Mouse (Mus musculus): ENCODE results near the gene Rsrc2. TPM values are rescaled to one million over a fixed set of nuclear protein-coding genes. Genes with fewer than 3 reads are reported as not detected.
"Not testable (repeated sequence)": the region's sequence is repeated elsewhere in the genome, so short reads cannot be mapped to it uniquely, and the experiment has no call there.

The Rsrc2 gene
- total and polyA plus RNA-seq, 3 experiments: 11.8 to 39.0 (median 38.3) TPM

DNA sequence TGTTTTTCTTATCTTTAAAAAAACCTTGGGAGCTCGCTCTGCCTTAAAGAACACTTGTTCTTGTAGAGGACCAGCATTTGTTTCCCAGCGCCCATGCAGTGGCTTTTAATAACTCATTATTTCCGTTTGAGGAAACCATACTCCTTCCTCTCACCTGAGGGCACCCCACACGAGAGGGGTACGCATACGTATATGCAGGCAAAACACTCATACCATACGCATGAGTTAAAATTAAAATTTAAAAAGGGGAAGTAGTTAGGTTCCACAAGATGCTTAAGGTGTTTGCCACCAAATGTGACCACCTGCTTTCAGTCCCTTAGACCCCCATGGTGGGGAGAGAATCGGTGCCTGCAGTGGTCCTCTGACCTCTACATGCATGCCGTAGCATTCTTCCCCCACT lies 24.2 kb upstream of the Rsrc2 start:
- intact Hi-C loops (cut with DNase I): no loop called here
- H3K36me3 ChIP-seq (ENCODE audit: control insufficient read depth, insufficient read depth, low read length): no peaks in the 10 kb centered on the region
- H3K27ac ChIP-seq: no peak overlapping the region
- no peaks in the 10 kb centered on the region for H3K27me3 ChIP-seq (ENCODE audit: control insufficient read depth, insufficient read depth, low read length)
- no peaks in the 10 kb centered on the region for H3K4me1 ChIP-seq (ENCODE audit: control insufficient read depth, insufficient read depth, low read length)
- H3K9ac ChIP-seq (ENCODE audit: low read depth, low read length): no peak overlapping the region
- no peak for DNase-seq
- WGBS: 93% methylated on average over 9 of the region's 9 CpGs
- no peaks in the 10 kb centered on the region for H3K79me2 ChIP-seq (replicated peaks; ENCODE audit: control insufficient read depth, insufficient read depth, low read length)
- H3K4me3 ChIP-seq: no peak overlapping the region
- TF ChIP-seq EP300 (IDR thresholded peaks at IDR 0.05; ENCODE audit: insufficient read depth, low read depth, low read length): no peak
- no peak for TF ChIP-seq CTCF (IDR thresholded peaks at IDR 0.05)
- no peak for TF ChIP-seq POLR2A (IDR thresholded peaks at IDR 0.05; ENCODE audit: insufficient read depth, low read depth, low read length)

DNA sequence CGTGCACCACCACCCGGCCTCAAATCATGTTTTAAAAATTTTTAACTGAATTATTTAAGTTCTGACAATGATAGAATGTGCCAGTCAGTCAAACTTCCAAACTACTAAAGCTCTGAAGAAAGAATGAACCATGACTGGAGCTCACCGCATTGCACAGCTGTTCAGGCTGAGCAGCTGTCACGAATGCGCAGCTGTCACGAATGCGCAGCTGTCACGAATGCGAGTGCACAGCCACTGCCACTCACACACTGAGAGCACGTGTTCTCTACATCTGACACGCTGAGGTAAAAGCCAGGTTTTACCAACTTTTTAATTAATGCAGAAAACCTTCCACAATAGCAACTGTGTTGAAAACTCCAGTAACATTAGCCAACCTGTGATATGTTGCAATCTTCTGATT lies 17.2 kb upstream of the Rsrc2 start:
- DNase-seq; H3K27me3 ChIP-seq (ENCODE audit: control insufficient read depth, insufficient read depth, low read length); H3K9ac ChIP-seq (ENCODE audit: low read depth, low read length); H3K4me1 ChIP-seq (ENCODE audit: control insufficient read depth, insufficient read depth, low read length); intact Hi-C loops (cut with DNase I); H3K27ac ChIP-seq; H3K36me3 ChIP-seq (ENCODE audit: control insufficient read depth, insufficient read depth, low read length); H3K4me3 ChIP-seq; H3K79me2 ChIP-seq (replicated peaks; ENCODE audit: control insufficient read depth, insufficient read depth, low read length): not testable (repeated sequence)
- 95% methylated on average over 11 of the region's 11 CpGs for WGBS

DNA sequence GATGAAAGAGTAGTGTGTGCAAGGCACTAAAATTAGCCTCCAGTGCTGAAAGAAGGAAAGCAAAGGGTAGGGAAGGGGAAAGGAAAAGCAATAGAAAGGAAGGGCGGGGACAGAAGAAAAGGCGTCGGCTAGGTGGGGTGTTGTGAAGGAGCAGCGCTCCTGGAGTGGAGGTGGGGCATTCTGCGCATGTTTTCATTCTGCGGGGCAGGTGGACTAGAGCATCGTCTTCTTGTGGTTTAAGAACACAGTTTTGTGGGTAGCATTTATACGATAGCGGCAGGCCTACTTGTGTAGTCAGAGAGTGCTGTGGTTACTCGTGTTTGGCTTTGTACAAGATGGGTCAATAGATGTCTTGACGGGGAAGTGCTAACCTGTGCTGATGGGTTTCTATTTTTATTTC lies 16.3 kb upstream of the Rsrc2 start:
- Histone ChIP-seq H3K27ac (no peak overlapping the region), H3K4me3 (no peak overlapping the region), H3K9ac (ENCODE audit: low read depth, low read length) (no peak overlapping the region), H3K79me2 (replicated peaks; ENCODE audit: control insufficient read depth, insufficient read depth, low read length) (no peaks in the 10 kb centered on the region), H3K4me1 (ENCODE audit: control insufficient read depth, insufficient read depth, low read length) (no peaks in the 10 kb centered on the region), H3K36me3 (ENCODE audit: control insufficient read depth, insufficient read depth, low read length) (no peaks in the 10 kb centered on the region), H3K27me3 (ENCODE audit: control insufficient read depth, insufficient read depth, low read length) (no peaks in the 10 kb centered on the region)
- TF ChIP-seq EP300 (IDR thresholded peaks at IDR 0.05; ENCODE audit: insufficient read depth, low read depth, low read length) (no peak), POLR2A (IDR thresholded peaks at IDR 0.05; ENCODE audit: insufficient read depth, low read depth, low read length) (no peak), CTCF (IDR thresholded peaks at IDR 0.05) (no peak)
- WGBS: 93% methylated on average over 11 of the region's 11 CpGs
- no peak for DNase-seq
- intact Hi-C loops (cut with DNase I): no loop called here

DNA sequence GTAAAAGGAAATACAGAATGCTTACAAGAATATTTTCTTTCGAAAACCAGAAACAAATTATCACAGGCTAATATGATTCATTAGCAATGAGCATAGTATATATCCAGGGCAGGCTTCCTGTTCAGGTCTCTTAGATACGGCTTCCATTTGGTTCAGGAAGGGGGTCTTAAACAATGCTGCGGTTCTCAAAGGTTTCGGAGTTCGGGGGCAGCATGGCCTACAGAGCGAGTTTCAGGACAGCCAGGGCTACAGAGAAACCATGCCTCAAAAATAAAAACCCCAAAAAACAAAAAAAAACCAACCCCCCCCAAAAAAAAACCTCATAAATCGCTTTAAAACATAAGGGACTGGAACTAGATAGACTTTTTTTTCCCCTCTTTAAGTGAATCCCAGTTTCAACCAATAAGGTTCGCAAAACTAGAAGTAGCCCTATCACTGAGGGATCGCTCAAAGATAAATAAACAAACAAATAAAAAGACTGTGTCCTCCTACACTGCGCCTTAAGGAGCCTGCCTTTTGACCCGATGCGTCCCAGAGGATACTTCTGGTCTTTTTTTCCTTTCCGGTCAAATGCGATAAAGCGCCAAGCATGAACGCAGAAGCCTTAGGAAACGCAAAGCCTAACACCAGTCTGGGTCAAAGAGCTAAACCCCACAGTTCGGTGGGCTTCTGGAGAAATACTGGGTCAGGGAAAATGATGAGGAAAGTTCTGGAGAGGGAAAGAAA lies 712 bp downstream of the Rsrc2 start:
- DNase-seq: no peak
- TF ChIP-seq POLR2A (IDR thresholded peaks at IDR 0.05; ENCODE audit: insufficient read depth, low read depth, low read length): no peak
- TF ChIP-seq EP300 (IDR thresholded peaks at IDR 0.05; ENCODE audit: insufficient read depth, low read depth, low read length): no peak
- no peak for TF ChIP-seq CTCF (IDR thresholded peaks at IDR 0.05)
- peaks cover 38% of the 10 kb centered on the region for H3K36me3 ChIP-seq (ENCODE audit: control insufficient read depth, insufficient read depth, low read length)
- peaks cover 9% of the 10 kb centered on the region; the same call in 1 of the 2 replicates for H3K4me1 ChIP-seq (ENCODE audit: control insufficient read depth, insufficient read depth, low read length)
- no peaks in the 10 kb centered on the region; the same call in 1 of the 2 replicates for H3K79me2 ChIP-seq (replicated peaks; ENCODE audit: control insufficient read depth, insufficient read depth, low read length)
- H3K27me3 ChIP-seq (ENCODE audit: control insufficient read depth, insufficient read depth, low read length): no peaks in the 10 kb centered on the region
- peak overlapping the region; percentile 92 for H3K4me3 ChIP-seq
- peak overlapping the region; percentile 99 for H3K27ac ChIP-seq
- H3K9ac ChIP-seq (ENCODE audit: low read depth, low read length): peak overlapping the region; percentile 67
- intact Hi-C loops (cut with DNase I): loop anchor here (1.0 to 5.0 kb wide), 3 partner anchors 28 to 579 kb away; partner anchors contain the start of genes Denr, Mphosph9 and Zcchc8
- under 1% methylated on average over 18 of the region's 18 CpGs for WGBS

DNA sequence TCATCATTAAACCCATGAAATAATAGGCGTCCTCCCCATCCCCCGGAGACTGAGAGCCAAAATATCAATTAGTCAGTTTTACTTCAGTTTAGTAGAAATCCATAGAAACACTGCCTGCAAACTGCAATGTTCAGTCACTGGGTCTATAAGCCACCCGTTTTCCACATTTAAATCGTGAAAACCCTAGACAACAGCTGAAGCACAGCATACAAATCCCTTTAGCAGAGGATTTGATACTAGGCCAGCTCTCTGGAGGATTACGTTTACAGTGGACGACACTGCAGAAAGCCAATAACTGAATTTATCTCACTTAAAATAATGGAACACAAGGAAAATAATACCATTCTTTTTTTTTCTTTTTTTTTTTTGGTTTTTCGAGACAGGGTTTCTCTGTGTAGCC lies 1.6 kb downstream of the Rsrc2 start:
- WGBS: 6% methylated on average over 7 of the region's 7 CpGs
- H3K36me3 ChIP-seq (ENCODE audit: control insufficient read depth, insufficient read depth, low read length): peaks cover 45% of the 10 kb centered on the region
- H3K79me2 ChIP-seq (replicated peaks; ENCODE audit: control insufficient read depth, insufficient read depth, low read length): no peaks in the 10 kb centered on the region; the same call in 1 of the 2 replicates
- no peak for DNase-seq
- H3K27ac ChIP-seq: no peak overlapping the region; the same call in 1 of the 2 replicates
- TF ChIP-seq EP300 (IDR thresholded peaks at IDR 0.05; ENCODE audit: insufficient read depth, low read depth, low read length): no peak
- TF ChIP-seq CTCF (IDR thresholded peaks at IDR 0.05): no peak
- no peak for TF ChIP-seq POLR2A (IDR thresholded peaks at IDR 0.05; ENCODE audit: insufficient read depth, low read depth, low read length)
- peak overlapping the region; percentile 57 for H3K9ac ChIP-seq (ENCODE audit: low read depth, low read length)
- peak overlapping the region; percentile 92 for H3K4me3 ChIP-seq
- H3K27me3 ChIP-seq (ENCODE audit: control insufficient read depth, insufficient read depth, low read length): no peaks in the 10 kb centered on the region
- intact Hi-C loops (cut with DNase I): loop anchor here (2.0 to 5.0 kb wide), 2 partner anchors 27 to 160 kb away; partner anchors contain the start of genes Denr and Zcchc8
- peaks cover 9% of the 10 kb centered on the region; the same call in 1 of the 2 replicates for H3K4me1 ChIP-seq (ENCODE audit: control insufficient read depth, insufficient read depth, low read length)

DNA sequence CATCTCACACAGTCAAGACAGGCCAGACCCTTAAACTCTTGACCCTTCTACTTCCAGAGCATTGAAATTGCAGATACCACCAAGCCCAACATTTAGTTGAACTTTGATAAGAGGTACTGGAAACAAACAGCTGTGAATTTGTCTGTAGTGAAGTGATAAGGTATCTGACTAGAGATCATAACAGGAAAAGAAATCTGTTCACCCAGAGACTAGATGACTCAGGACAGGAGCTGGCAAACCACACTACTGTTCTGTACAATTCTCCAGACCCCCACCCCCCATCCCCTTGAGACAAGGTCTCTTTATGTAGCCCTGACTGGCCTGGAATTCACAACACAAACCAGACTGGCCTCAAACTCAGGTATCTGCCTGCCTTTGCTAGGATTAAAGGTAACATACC lies 3.0 kb downstream of the Rsrc2 start:
- TF ChIP-seq EP300 (IDR thresholded peaks at IDR 0.05; ENCODE audit: insufficient read depth, low read depth, low read length) (no peak), CTCF (IDR thresholded peaks at IDR 0.05) (no peak), POLR2A (IDR thresholded peaks at IDR 0.05; ENCODE audit: insufficient read depth, low read depth, low read length) (no peak)
- Histone ChIP-seq H3K36me3 (ENCODE audit: control insufficient read depth, insufficient read depth, low read length) (peaks cover 49% of the 10 kb centered on the region), H3K79me2 (replicated peaks; ENCODE audit: control insufficient read depth, insufficient read depth, low read length) (no peaks in the 10 kb centered on the region; the same call in 1 of the 2 replicates), H3K27ac (no peak overlapping the region), H3K4me3 (peak overlapping the region; percentile 11; the same call in 1 of the 2 replicates), H3K4me1 (ENCODE audit: control insufficient read depth, insufficient read depth, low read length) (peaks cover 9% of the 10 kb centered on the region; the same call in 1 of the 2 replicates), H3K27me3 (ENCODE audit: control insufficient read depth, insufficient read depth, low read length) (no peaks in the 10 kb centered on the region), H3K9ac (ENCODE audit: low read depth, low read length) (no peak overlapping the region)
- intact Hi-C loops (cut with DNase I): loop anchor here (5.0 kb wide), 1 partner anchor 161 kb away; the partner anchor contains the start of gene Denr
- no peak for DNase-seq

Measured in heart, adult 2 months (tissue).